Mouse (Mus musculus): Measurements from ENCODE around the gene Gpr155. TPM values are rescaled to one million over a fixed set of nuclear protein-coding genes. Genes with fewer than 3 reads are reported as not detected.

Gpr155 gene
- polyA plus RNA-seq, 1 experiment from 2014 or later, result 18.1 TPM

GRCm38 (mm10) chr2:73298154-73298553, 88.2 kb downstream of the Gpr155 start:
- 84% methylated on average over 7 of the region's 7 CpGs for WGBS
- H3K4me2 ChIP-seq (replicated peaks; ENCODE audit: low read depth), result no peak overlapping the region
- H3K9ac ChIP-seq (ENCODE audit: low read depth, low read length), result no peak overlapping the region
- no peak overlapping the region for H3K4me3 ChIP-seq (ENCODE audit: low read depth, low read length)
- TF ChIP-seq CTCF (IDR thresholded peaks at IDR 0.05; ENCODE audit: low read depth), result no peak
- no peak for ATAC-seq
- H3K36me3 ChIP-seq (ENCODE audit: control insufficient read depth, insufficient read depth), result peaks cover 48% of the 10 kb centered on the region
- H3K9me3 ChIP-seq (ENCODE audit: control insufficient read depth), result no peaks in the 10 kb centered on the region
- no peaks in the 10 kb centered on the region for H3K27me3 ChIP-seq (replicated peaks; ENCODE audit: control insufficient read depth, insufficient read depth, low read length)
- no peak overlapping the region for H3K27ac ChIP-seq (ENCODE audit: low read depth, low read length)
- H3K4me1 ChIP-seq (replicated peaks; ENCODE audit: control insufficient read depth, insufficient read depth, low read length), result no peaks in the 10 kb centered on the region

DNA sequence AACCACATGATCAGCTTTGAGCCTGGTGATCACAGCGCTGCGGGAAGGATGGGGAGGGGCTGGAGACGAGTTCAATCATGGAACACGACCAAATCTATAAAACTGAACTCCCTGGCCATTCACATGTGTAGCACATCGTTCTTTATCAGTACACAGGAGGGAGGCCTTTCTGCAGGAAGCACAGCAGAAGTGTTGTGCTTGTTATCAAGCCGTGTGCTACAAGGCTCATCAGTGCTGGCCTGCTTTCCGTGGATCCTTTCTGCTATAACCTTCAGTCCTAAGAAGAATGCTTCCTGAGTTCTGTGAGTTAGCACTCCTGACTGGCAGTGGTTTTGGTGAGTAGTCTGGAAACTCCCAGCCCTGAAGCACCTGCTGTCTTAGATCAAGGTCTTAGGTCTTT, 91.3 kb downstream of the Gpr155 start:
- no peaks in the 10 kb centered on the region for H3K9me3 ChIP-seq (ENCODE audit: control insufficient read depth)
- H3K36me3 ChIP-seq (ENCODE audit: control insufficient read depth, insufficient read depth), result peaks cover 52% of the 10 kb centered on the region
- no peak for ATAC-seq
- no peak overlapping the region for H3K4me2 ChIP-seq (replicated peaks; ENCODE audit: low read depth)
- no peaks in the 10 kb centered on the region for H3K27me3 ChIP-seq (replicated peaks; ENCODE audit: control insufficient read depth, insufficient read depth, low read length)
- 80% methylated on average over 7 of the region's 7 CpGs for WGBS
- TF ChIP-seq CTCF (IDR thresholded peaks at IDR 0.05; ENCODE audit: low read depth), result no peak
- no peak overlapping the region for H3K27ac ChIP-seq (ENCODE audit: low read depth, low read length)
- H3K9ac ChIP-seq (ENCODE audit: low read depth, low read length), result no peak overlapping the region
- H3K4me3 ChIP-seq (ENCODE audit: low read depth, low read length), result no peak overlapping the region
- no peaks in the 10 kb centered on the region for H3K4me1 ChIP-seq (replicated peaks; ENCODE audit: control insufficient read depth, insufficient read depth, low read length)

Other genes starting within 250 kb of the Gpr155 start
- gene Ola1, start 167.6 kb downstream of the Gpr155 start, polyA plus RNA-seq (2015; fragmentation: Nextera tagmentation; extraction: Ambion mirVana), result 42.3 and 43.3 TPM in 2 replicates
- gene Sp9, start 114.6 kb downstream of the Gpr155 start, polyA plus RNA-seq (2015; fragmentation: Nextera tagmentation; extraction: Ambion mirVana), result not detected in 2 replicates
- 7.8 and 8.7 TPM in 2 replicates for gene Scrn3, start 74.0 kb downstream of the Gpr155 start, polyA plus RNA-seq (2015; fragmentation: Nextera tagmentation; extraction: Ambion mirVana)
- 17.1 and 19.9 TPM in 2 replicates for gene Cir1, start 73.9 kb downstream of the Gpr155 start, polyA plus RNA-seq (2015; fragmentation: Nextera tagmentation; extraction: Ambion mirVana)
- gene Wipf1, start 143.2 kb upstream of the Gpr155 start, polyA plus RNA-seq (2015; fragmentation: Nextera tagmentation; extraction: Ambion mirVana), result 9.9 and 10.3 TPM in 2 replicates
- gene Chrna1, start 193.8 kb upstream of the Gpr155 start, polyA plus RNA-seq (2015; fragmentation: Nextera tagmentation; extraction: Ambion mirVana), result 0.08 and 0.12 TPM in 2 replicates